Mouse (Mus musculus) regulatory T cell (primary cell): ENCODE results near the gene Catsperz.

ENCODE experiments used
- in situ Hi-C: fragments of 300-600 bp; cut with MboI, MseI; formaldehyde crosslinking; loops from one replicate; pipeline ENCODE4 v1.15.1; 2025; ENCODE audit warnings: high pct_unique_total_duplicates

Catsperz gene

GRCm38 (mm10) chr19:6925611-6926329, 590 bp upstream of the Catsperz start:
- in situ Hi-C loops, result no loop called here

GRCm38 (mm10) chr19:6924461-6925306, 496 bp downstream of the Catsperz start:
- in situ Hi-C loops, result no loop called here

- in situ Hi-C loops, result no loop called here
Observed at GRCm38 (mm10) chr19:6922901-6923735, 2.1 kb downstream of the Catsperz start.

GRCm38 (mm10) chr19:6921647-6922567, 3.3 kb downstream of the Catsperz start, which contains the start of gene Esrra:
Esrra (minus strand) TSS chr19:6921813.
- in situ Hi-C loops, result no loop called here

- in situ Hi-C loops, result no loop called here
Observed at GRCm38 (mm10) chr19:6920741-6921636, 4.2 kb downstream of the Catsperz start.

GRCm38 (mm10) chr19:6919876-6920740, 5.1 kb downstream of the Catsperz start:
- in situ Hi-C loops, result no loop called here

- in situ Hi-C loops, result no loop called here
Observed at GRCm38 (mm10) chr19:6919431-6919830, 5.7 kb downstream of the Catsperz start.

- in situ Hi-C loops, result no loop called here
Observed at GRCm38 (mm10) chr19:6918321-6918720, 6.9 kb downstream of the Catsperz start.

GRCm38 (mm10) chr19:6916496-6916895, 8.7 kb downstream of the Catsperz start:
- in situ Hi-C loops, result no loop called here

GRCm38 (mm10) chr19:6915276-6915675, 9.9 kb downstream of the Catsperz start:
- in situ Hi-C loops, result no loop called here

GRCm38 (mm10) chr19:6914540-6914939, 10.6 kb downstream of the Catsperz start:
- in situ Hi-C loops, result loop anchor here (5.0 kb wide), 1 partner anchor 42 kb away; no protein-coding TSS in a partner anchor

- in situ Hi-C loops, result loop anchor here (5.0 kb wide), 1 partner anchor 42 kb away; no protein-coding TSS in a partner anchor
Observed at GRCm38 (mm10) chr19:6913991-6914390, 11.2 kb downstream of the Catsperz start.

- in situ Hi-C loops, result loop anchor here (5.0 kb wide), 1 partner anchor 41 kb away; no protein-coding TSS in a partner anchor
Observed at GRCm38 (mm10) chr19:6913036-6913435, 12.1 kb downstream of the Catsperz start.

GRCm38 (mm10) chr19:6912205-6912970, 12.8 kb downstream of the Catsperz start:
- in situ Hi-C loops, result loop anchor here (5.0 kb wide), 1 partner anchor 40 kb away; no protein-coding TSS in a partner anchor

- in situ Hi-C loops, result loop anchor here (5.0 kb wide), 1 partner anchor 39 kb away; no protein-coding TSS in a partner anchor
Observed at GRCm38 (mm10) chr19:6911101-6912074, 13.8 kb downstream of the Catsperz start.

- in situ Hi-C loops, result loop anchor here (5.0 kb wide), 1 partner anchor 38 kb away; no protein-coding TSS in a partner anchor
Observed at GRCm38 (mm10) chr19:6910306-6910705, 14.9 kb downstream of the Catsperz start.
